Mouse (Mus musculus): Measurements from ENCODE around the gene Rpp25. TPM values are rescaled to one million over a fixed set of nuclear protein-coding genes. Genes with fewer than 3 reads are reported as not detected.
A peak's percentile ranks its signal among the peaks of the same experiment; 100 is the strongest.

The Rpp25 gene
- polyA plus RNA-seq, 1 experiment from 2014 or later: 25.8 TPM

- no peak for ATAC-seq (ENCODE audit: low read depth)
- no peaks in the 10 kb centered on the region for H3K27me3 ChIP-seq (ENCODE audit: control insufficient read depth, insufficient read depth, low read length)
- no peak overlapping the region for H3K9ac ChIP-seq (replicated peaks; ENCODE audit: low read depth, low read length)
- H3K4me3 ChIP-seq (ENCODE audit: low read depth, low read length): no peak overlapping the region
- no peaks in the 10 kb centered on the region for H3K9me3 ChIP-seq (ENCODE audit: control insufficient read depth, low read length)
- no peaks in the 10 kb centered on the region for H3K36me3 ChIP-seq (ENCODE audit: control insufficient read depth, insufficient read depth, low read length)
- WGBS: 86% methylated on average over 2 of the region's 2 CpGs
- H3K4me1 ChIP-seq (ENCODE audit: control insufficient read depth, insufficient read depth, low read length): peaks cover 5% of the 10 kb centered on the region; the same call in 1 of the 2 replicates
- no peak overlapping the region for H3K27ac ChIP-seq (ENCODE audit: low read depth, low read length)
- H3K4me2 ChIP-seq (ENCODE audit: low read depth, low read length): no peak overlapping the region
Observed at GRCm38 (mm10) chr9:57493532-57493931, 10.3 kb upstream of the Rpp25 start.

DNA sequence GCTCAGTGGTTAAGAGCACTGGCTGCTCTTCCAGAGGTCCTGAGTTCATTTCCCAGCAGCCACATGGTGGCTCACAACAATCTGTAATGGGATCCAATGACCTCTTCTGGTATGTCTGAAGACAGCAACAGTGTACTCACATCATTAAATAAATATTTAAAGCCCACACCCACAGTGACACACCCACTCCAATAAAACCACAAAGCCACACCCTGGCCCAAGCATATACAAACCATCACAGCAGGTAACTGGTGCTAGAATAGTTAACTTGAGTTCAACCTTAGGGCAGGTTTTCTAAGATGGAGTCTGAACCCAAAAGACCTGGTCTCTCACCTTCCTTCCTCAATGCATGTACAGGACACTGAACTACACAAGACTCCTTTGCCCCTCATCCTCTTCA, 8.9 kb upstream of the Rpp25 start:
- Histone ChIP-seq H3K4me2 (ENCODE audit: low read depth, low read length) (no peak overlapping the region), H3K9me3 (ENCODE audit: control insufficient read depth, low read length) (no peaks in the 10 kb centered on the region), H3K4me1 (ENCODE audit: control insufficient read depth, insufficient read depth, low read length) (peaks cover 8% of the 10 kb centered on the region; the same call in 1 of the 2 replicates), H3K27ac (ENCODE audit: low read depth, low read length) (no peak overlapping the region), H3K36me3 (ENCODE audit: control insufficient read depth, insufficient read depth, low read length) (no peaks in the 10 kb centered on the region), H3K27me3 (ENCODE audit: control insufficient read depth, insufficient read depth, low read length) (no peaks in the 10 kb centered on the region), H3K4me3 (ENCODE audit: low read depth, low read length) (no peak overlapping the region), H3K9ac (replicated peaks; ENCODE audit: low read depth, low read length) (no peak overlapping the region)
- ATAC-seq (ENCODE audit: low read depth): no peak

DNA sequence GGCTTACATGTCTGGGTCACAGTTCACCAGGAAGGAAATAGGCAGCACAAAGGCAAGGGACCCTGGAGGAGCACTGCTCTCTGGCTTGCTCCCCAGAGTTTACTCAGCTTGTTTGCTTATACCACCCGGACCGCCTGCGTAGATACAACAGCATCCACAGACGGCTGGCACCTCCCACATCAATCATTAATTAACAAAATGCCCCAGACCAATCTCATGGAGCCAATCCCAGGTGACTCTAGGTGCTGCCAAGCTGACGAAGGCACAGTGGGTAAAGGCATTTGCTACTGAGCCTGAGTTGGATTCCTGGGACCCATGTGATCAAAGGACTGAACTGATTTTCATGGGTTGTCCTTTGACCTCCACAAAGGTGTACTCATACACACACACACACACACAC, 6.6 kb upstream of the Rpp25 start:
- H3K4me1 ChIP-seq (ENCODE audit: control insufficient read depth, insufficient read depth, low read length): peaks cover 25% of the 10 kb centered on the region
- H3K36me3 ChIP-seq (ENCODE audit: control insufficient read depth, insufficient read depth, low read length): no peaks in the 10 kb centered on the region
- H3K4me2 ChIP-seq (ENCODE audit: low read depth, low read length): no peak overlapping the region
- no peak overlapping the region for H3K4me3 ChIP-seq (ENCODE audit: low read depth, low read length)
- no peaks in the 10 kb centered on the region for H3K9me3 ChIP-seq (ENCODE audit: control insufficient read depth, low read length)
- H3K27me3 ChIP-seq (ENCODE audit: control insufficient read depth, insufficient read depth, low read length): peaks cover 3% of the 10 kb centered on the region; the same call in 1 of the 2 replicates
- no peak overlapping the region for H3K27ac ChIP-seq (ENCODE audit: low read depth, low read length)
- H3K9ac ChIP-seq (replicated peaks; ENCODE audit: low read depth, low read length): no peak overlapping the region
- no peak for ATAC-seq (ENCODE audit: low read depth)
- WGBS: 44% methylated on average over 5 of the region's 5 CpGs

DNA sequence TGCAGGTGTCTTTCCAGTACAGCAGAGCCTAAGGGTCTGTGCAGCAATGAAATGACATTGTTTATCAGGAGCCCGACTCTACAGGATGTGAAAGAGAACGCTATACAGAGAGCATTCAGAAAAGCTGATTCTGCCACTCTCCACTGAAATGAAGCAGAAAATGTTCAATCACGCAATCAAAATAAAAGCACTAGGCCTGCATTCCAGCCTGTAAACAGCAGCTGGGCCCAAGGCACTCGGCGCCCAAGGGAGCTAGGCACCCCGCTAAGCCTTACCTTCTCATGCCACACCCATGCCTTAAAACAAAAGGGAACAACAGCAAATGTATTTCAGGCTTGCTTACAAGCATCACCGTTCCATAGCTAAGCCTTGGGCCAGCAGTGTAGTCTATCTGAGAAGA, 5.3 kb upstream of the Rpp25 start:
- no peak overlapping the region for H3K4me3 ChIP-seq (ENCODE audit: low read depth, low read length)
- no peak overlapping the region for H3K9ac ChIP-seq (replicated peaks; ENCODE audit: low read depth, low read length)
- 36% methylated on average over 7 of the region's 7 CpGs for WGBS
- no peaks in the 10 kb centered on the region for H3K36me3 ChIP-seq (ENCODE audit: control insufficient read depth, insufficient read depth, low read length)
- H3K27me3 ChIP-seq (ENCODE audit: control insufficient read depth, insufficient read depth, low read length): peaks cover 10% of the 10 kb centered on the region; the same call in 1 of the 2 replicates
- H3K9me3 ChIP-seq (ENCODE audit: control insufficient read depth, low read length): no peaks in the 10 kb centered on the region
- ATAC-seq (ENCODE audit: low read depth): no peak
- H3K4me2 ChIP-seq (ENCODE audit: low read depth, low read length): no peak overlapping the region
- peak overlapping the region; percentile 10 for H3K27ac ChIP-seq (ENCODE audit: low read depth, low read length)
- H3K4me1 ChIP-seq (ENCODE audit: control insufficient read depth, insufficient read depth, low read length): peaks cover 38% of the 10 kb centered on the region

DNA sequence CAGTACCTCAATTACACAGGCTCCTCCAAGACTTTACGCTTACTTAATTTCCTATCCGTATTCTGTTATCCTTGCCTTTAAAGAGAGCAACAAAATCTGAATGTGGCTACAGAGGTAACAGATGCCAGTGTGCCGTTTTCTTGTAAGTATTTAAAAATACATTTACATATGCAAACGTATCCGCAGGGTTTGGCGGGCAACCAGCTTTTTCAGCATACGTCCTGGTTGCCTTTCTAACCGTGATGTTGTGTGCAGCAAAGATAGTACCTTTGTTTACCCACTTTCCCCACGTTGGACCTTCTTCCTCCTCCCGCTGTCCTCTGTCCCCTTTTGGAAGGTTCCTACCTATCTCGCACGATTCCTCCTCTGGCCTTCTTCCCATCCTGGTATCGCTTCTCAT, 2.4 kb upstream of the Rpp25 start:
- no peak for ATAC-seq (ENCODE audit: low read depth)
- 7% methylated on average over 13 of the region's 13 CpGs for WGBS
- Histone ChIP-seq H3K27ac (ENCODE audit: low read depth, low read length) (peak overlapping the region; percentile 86), H3K36me3 (ENCODE audit: control insufficient read depth, insufficient read depth, low read length) (no peaks in the 10 kb centered on the region), H3K9me3 (ENCODE audit: control insufficient read depth, low read length) (no peaks in the 10 kb centered on the region), H3K9ac (replicated peaks; ENCODE audit: low read depth, low read length) (peak overlapping the region; percentile 41), H3K4me2 (ENCODE audit: low read depth, low read length) (peak overlapping the region; percentile 89), H3K4me3 (ENCODE audit: low read depth, low read length) (peak overlapping the region; percentile 21), H3K4me1 (ENCODE audit: control insufficient read depth, insufficient read depth, low read length) (peaks cover 65% of the 10 kb centered on the region), H3K27me3 (ENCODE audit: control insufficient read depth, insufficient read depth, low read length) (peaks cover 12% of the 10 kb centered on the region; the same call in 1 of the 2 replicates)

DNA sequence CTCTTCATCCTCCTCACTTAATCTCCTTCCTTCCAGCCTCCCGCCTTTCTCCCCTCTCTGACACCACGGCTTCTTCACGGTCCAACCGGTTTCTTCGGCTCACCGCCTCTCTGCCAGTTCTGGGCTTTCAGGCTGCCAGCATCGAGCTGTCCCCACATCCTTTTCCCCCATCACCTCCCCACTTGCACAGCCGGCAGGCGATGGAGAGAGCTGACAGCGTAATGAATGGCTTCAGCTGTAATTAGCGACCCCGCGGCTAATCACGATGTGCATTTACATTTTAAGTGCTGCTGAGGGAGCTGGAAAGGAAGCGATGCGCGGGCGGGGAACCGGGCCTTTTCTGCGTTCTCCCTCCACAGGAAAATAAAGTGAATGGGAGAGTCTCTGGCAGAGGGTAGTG, 2.0 kb upstream of the Rpp25 start:
- peaks cover 65% of the 10 kb centered on the region for H3K4me1 ChIP-seq (ENCODE audit: control insufficient read depth, insufficient read depth, low read length)
- under 1% methylated on average over 20 of the region's 20 CpGs for WGBS
- peak overlapping the region; percentile 41 for H3K9ac ChIP-seq (replicated peaks; ENCODE audit: low read depth, low read length)
- no peaks in the 10 kb centered on the region for H3K9me3 ChIP-seq (ENCODE audit: control insufficient read depth, low read length)
- H3K27me3 ChIP-seq (ENCODE audit: control insufficient read depth, insufficient read depth, low read length): peaks cover 12% of the 10 kb centered on the region; the same call in 1 of the 2 replicates
- peak overlapping the region; percentile 21 for H3K4me3 ChIP-seq (ENCODE audit: low read depth, low read length)
- peak; percentile 57 for ATAC-seq (ENCODE audit: low read depth)
- peak overlapping the region; percentile 86 for H3K27ac ChIP-seq (ENCODE audit: low read depth, low read length)
- no peaks in the 10 kb centered on the region for H3K36me3 ChIP-seq (ENCODE audit: control insufficient read depth, insufficient read depth, low read length)
- peak overlapping the region; percentile 89 for H3K4me2 ChIP-seq (ENCODE audit: low read depth, low read length)

- Histone ChIP-seq H3K4me1 (ENCODE audit: control insufficient read depth, insufficient read depth, low read length) (peaks cover 64% of the 10 kb centered on the region), H3K9ac (replicated peaks; ENCODE audit: low read depth, low read length) (peak overlapping the region; percentile 18), H3K27me3 (ENCODE audit: control insufficient read depth, insufficient read depth, low read length) (peaks cover 12% of the 10 kb centered on the region; the same call in 1 of the 2 replicates), H3K4me3 (ENCODE audit: low read depth, low read length) (peak overlapping the region; percentile 37), H3K9me3 (ENCODE audit: control insufficient read depth, low read length) (no peaks in the 10 kb centered on the region), H3K36me3 (ENCODE audit: control insufficient read depth, insufficient read depth, low read length) (no peaks in the 10 kb centered on the region), H3K4me2 (ENCODE audit: low read depth, low read length) (peak overlapping the region; percentile 89), H3K27ac (ENCODE audit: low read depth, low read length) (peak overlapping the region; percentile 86; the same call in 1 of the 2 replicates)
- ATAC-seq (ENCODE audit: low read depth): no peak
- WGBS: 2% methylated on average over 23 of the region's 23 CpGs
Observed at GRCm38 (mm10) chr9:57502911-57503621, 760 bp upstream of the Rpp25 start.

DNA sequence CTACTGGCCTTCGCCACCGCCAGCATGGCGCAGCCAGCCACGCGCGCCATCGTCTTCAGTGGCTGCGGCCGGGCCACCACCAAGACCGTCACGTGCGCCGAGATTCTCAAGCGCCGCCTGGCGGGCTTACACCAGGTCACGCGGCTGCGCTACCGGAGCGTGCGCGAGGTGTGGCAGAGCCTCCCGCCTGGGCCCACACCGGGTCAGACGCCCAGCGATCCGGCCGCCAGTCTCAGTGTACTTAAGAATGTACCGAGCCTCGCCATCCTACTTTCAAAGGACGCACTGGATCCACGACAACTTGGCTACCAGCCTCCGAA, 515 bp downstream of the Rpp25 start:
- Histone ChIP-seq H3K4me1 (ENCODE audit: control insufficient read depth, insufficient read depth, low read length) (peaks cover 57% of the 10 kb centered on the region), H3K27ac (ENCODE audit: low read depth, low read length) (no peak overlapping the region; the same call in 1 of the 2 replicates)
- whole genome bisulfite sequencing: under 1% methylated on average over 34 of the region's 34 CpGs

GRCm38 (mm10) chr9:57504891-57505290, 1.1 kb downstream of the Rpp25 start:
- Histone ChIP-seq H3K4me1 (ENCODE audit: control insufficient read depth, insufficient read depth, low read length) (peaks cover 57% of the 10 kb centered on the region), H3K9ac (replicated peaks; ENCODE audit: low read depth, low read length) (no peak overlapping the region), H3K4me3 (ENCODE audit: low read depth, low read length) (no peak overlapping the region; the same call in 1 of the 2 replicates), H3K36me3 (ENCODE audit: control insufficient read depth, insufficient read depth, low read length) (no peaks in the 10 kb centered on the region), H3K27me3 (ENCODE audit: control insufficient read depth, insufficient read depth, low read length) (peaks cover 12% of the 10 kb centered on the region; the same call in 1 of the 2 replicates), H3K4me2 (ENCODE audit: low read depth, low read length) (peak overlapping the region; percentile 89), H3K27ac (ENCODE audit: low read depth, low read length) (peak overlapping the region; percentile 75; the same call in 1 of the 2 replicates), H3K9me3 (ENCODE audit: control insufficient read depth, low read length) (no peaks in the 10 kb centered on the region)
- 49% methylated on average over 10 of the region's 10 CpGs for WGBS
- no peak for ATAC-seq (ENCODE audit: low read depth)

More for the DNA sequence above, 515 bp downstream of the Rpp25 start:
- Histone ChIP-seq H3K36me3 (ENCODE audit: control insufficient read depth, insufficient read depth, low read length) (no peaks in the 10 kb centered on the region), H3K4me3 (ENCODE audit: low read depth, low read length) (peak overlapping the region; percentile 37), H3K9me3 (ENCODE audit: control insufficient read depth, low read length) (no peaks in the 10 kb centered on the region), H3K27me3 (ENCODE audit: control insufficient read depth, insufficient read depth, low read length) (peaks cover 12% of the 10 kb centered on the region; the same call in 1 of the 2 replicates), H3K9ac (replicated peaks; ENCODE audit: low read depth, low read length) (peak overlapping the region; percentile 18; the same call in 1 of the 2 replicates), H3K4me2 (ENCODE audit: low read depth, low read length) (peak overlapping the region; percentile 89)
- ATAC-seq (ENCODE audit: low read depth): peak; percentile 73

Data from neural tube, embryonic 14.5 days (tissue).